17 mouse cellular contexts compared by ENCODE assay signal in genomic region chr7:3295321-3296110, GRCm38 (mm10). TPM values are rescaled to one million over a fixed set of nuclear protein-coding genes. Genes with fewer than 3 reads are reported as not detected.
DNase-seq lines count a peak whose midpoint lies in the region; ATAC-seq and TF ChIP-seq lines count a peak whose summit lies in the region.
"Had no signal": no experiment of that assay in that cellular context is flagged by ENCODE, and none has a peak within 500 bp of the region (broad histone marks: within the 10 kb centered on the region; RNA-seq: fewer than 3 reads in every experiment).

No protein-coding gene starts in this region.

- TF ChIP-seq POLR2A in spleen, adult 2 months (IDR thresholded peaks at IDR 0.05; ENCODE audit: low read depth, low read length) = no peak

- H3K36me3 ChIP-seq in heart, embryonic 13.5 days = peaks cover 72% of the 10 kb centered on the region
- peaks cover 13% of the 10 kb centered on the region for H3K36me3 ChIP-seq in spleen, adult 2 months (ENCODE audit: control insufficient read depth, insufficient read depth, low read length)
- peaks cover 51% of the 10 kb centered on the region for H3K36me3 ChIP-seq in neural tube, embryonic 15.5 days

- no peaks in the 10 kb centered on the region for H3K9me3 ChIP-seq in heart, embryonic 13.5 days
- no peaks in the 10 kb centered on the region for H3K9me3 ChIP-seq in neural tube, embryonic 15.5 days (replicated peaks)
- H3K9me3 ChIP-seq: hindbrain, embryonic 12.5 days; limb, embryonic 12.5 days had no signal

- DNase-seq in heart, postnatal 36 days = no peak
- DNase-seq in spleen, adult 2 months (ENCODE audit: low read depth in 1 of 2, low spot score in 2 of 2) = no peak
- DNase-seq in spleen, postnatal 36 days (ENCODE audit: low spot score in 2 of 2) = no peak
- no peak for DNase-seq in left cerebral cortex, adult 11 months (ENCODE audit: low spot score)
- DNase-seq in layer of hippocampus, adult 9-11 months = no peak
- DNase-seq: cerebellum, adult 2 months; kidney, adult 9 months; lung, postnatal 36 days; thymus, adult 2 months had no signal

- no peaks in the 10 kb centered on the region for H3K27me3 ChIP-seq in heart, embryonic 13.5 days (replicated peaks)
- H3K27me3 ChIP-seq in spleen, adult 2 months (ENCODE audit: control insufficient read depth, insufficient read depth, low read length) = no peaks in the 10 kb centered on the region
- H3K27me3 ChIP-seq in neural tube, embryonic 15.5 days (replicated peaks) = no peaks in the 10 kb centered on the region

- TF ChIP-seq CTCF in spleen, adult 2 months (IDR thresholded peaks at IDR 0.05; ENCODE audit: extremely low read depth, insufficient read depth, insufficient read length, insufficient replicate concordance) = no peak

- 74% methylated on average over 5 of the region's 5 CpGs for WGBS in heart, embryonic 13.5 days
- WGBS in spleen, adult 2 months = 44% methylated on average over 5 of the region's 5 CpGs
- WGBS in neural tube, embryonic 15.5 days = 89% methylated on average over 5 of the region's 5 CpGs

- no peak for ATAC-seq in heart, embryonic 13.5 days (ENCODE audit: extremely low read depth, insufficient number of reproducible peaks, low FRiP score, low TSS enrichment)
- ATAC-seq in megakaryocyte, adult 5-6 weeks (ENCODE audit: poor library complexity, severe bottlenecking) = peak; percentile 77
- no peak for ATAC-seq in neural tube, embryonic 15.5 days (ENCODE audit: low FRiP score)

- no peak overlapping the region for H3K4me3 ChIP-seq in heart, embryonic 13.5 days
- H3K4me3 ChIP-seq in spleen, adult 2 months (ENCODE audit: extremely low read depth, insufficient read depth, insufficient read length) = no peak overlapping the region
- H3K4me3 ChIP-seq in neural tube, embryonic 15.5 days (replicated peaks) = no peak overlapping the region
- H3K4me3 ChIP-seq: hindbrain, embryonic 12.5 days; limb, embryonic 12.5 days had no signal

- no peak overlapping the region for H3K27ac ChIP-seq in heart, embryonic 13.5 days (replicated peaks)
- H3K27ac ChIP-seq in spleen, adult 2 months (ENCODE audit: insufficient read depth, low read length) = peak overlapping the region; percentile 50; the same call in 1 of the 2 replicates
- H3K27ac ChIP-seq in neural tube, embryonic 15.5 days (replicated peaks) = no peak overlapping the region
- H3K27ac ChIP-seq: hindbrain, embryonic 12.5 days; limb, embryonic 12.5 days had no signal

- H3K4me2 ChIP-seq in heart, embryonic 13.5 days = peak overlapping the region; percentile 1
- H3K4me2 ChIP-seq in neural tube, embryonic 15.5 days = no peak overlapping the region
- H3K4me2 ChIP-seq: hindbrain, embryonic 12.5 days; limb, embryonic 12.5 days had no signal

- peaks cover 82% of the 10 kb centered on the region for H3K4me1 ChIP-seq in heart, embryonic 13.5 days
- H3K4me1 ChIP-seq in spleen, adult 2 months (ENCODE audit: control insufficient read depth, insufficient read depth, insufficient read length) = peaks cover 17% of the 10 kb centered on the region; the same call in 1 of the 2 replicates
- peaks cover 36% of the 10 kb centered on the region for H3K4me1 ChIP-seq in neural tube, embryonic 15.5 days

- H3K9ac ChIP-seq in heart, embryonic 13.5 days = no peak overlapping the region
- no peak overlapping the region for H3K9ac ChIP-seq in neural tube, embryonic 15.5 days (replicated peaks)
- H3K9ac ChIP-seq: hindbrain, embryonic 12.5 days; limb, embryonic 12.5 days had no signal

- intact Hi-C loops in heart, postnatal 36 days (cut with DNase I) = no loop called here

RNA-seq across cellular contexts. Expression of gene Prkcg, which starts 6.5 kb away (rescaled TPM):
- polyA plus RNA-seq in heart, embryonic 13.5 days (2015; fragmentation: Nextera tagmentation; extraction: Ambion mirVana) = 0.04 and 0.13 TPM in 2 replicates
- total RNA-seq in heart, postnatal 36 days (2021) = 1 to 10 TPM; 1.8 to 2.5 TPM
- 4.8 and 5.7 TPM in 2 replicates for polyA plus RNA-seq in spleen, adult 2 months (2012; rRNA removed)
- total RNA-seq in megakaryocyte, adult 5-6 weeks (2015) = 1.3 and 1.6 TPM in 2 replicates
- 0.81 and 0.92 TPM in 2 replicates for total RNA-seq in megakaryocyte, adult 5-6 weeks (2017)
- 1.3 and 1.4 TPM in 2 replicates for polyA plus RNA-seq in neural tube, embryonic 15.5 days (2015; fragmentation: Nextera tagmentation; extraction: Ambion mirVana)
- polyA plus RNA-seq: limb, embryonic 12.5 days had no signal

RNA-seq across cellular contexts. Expression of gene Myadm, which starts 6.6 kb away (rescaled TPM):
- 159 and 162 TPM in 2 replicates for polyA plus RNA-seq in heart, embryonic 13.5 days (2015; fragmentation: Nextera tagmentation; extraction: Ambion mirVana)
- 100 to 1,000 TPM; 160 to 162 TPM for total RNA-seq in heart, postnatal 36 days (2021)
- polyA plus RNA-seq in spleen, adult 2 months (2012; rRNA removed) = 126 and 181 TPM in 2 replicates
- 246 and 261 TPM in 2 replicates for total RNA-seq in megakaryocyte, adult 5-6 weeks (2015)
- total RNA-seq in megakaryocyte, adult 5-6 weeks (2017) = 75.7 and 78.5 TPM in 2 replicates
- 43.9 and 58.7 TPM in 2 replicates for polyA plus RNA-seq in neural tube, embryonic 15.5 days (2015; fragmentation: Nextera tagmentation; extraction: Ambion mirVana)

RNA-seq across cellular contexts. Expression of gene Cacng7, which starts 37.2 kb away (rescaled TPM):
- polyA plus RNA-seq in heart, embryonic 13.5 days (2015; fragmentation: Nextera tagmentation; extraction: Ambion mirVana) = 0.19 and 0.51 TPM in 2 replicates
- 1 to 10 TPM; 3.7 to 4.7 TPM for total RNA-seq in heart, postnatal 36 days (2021)
- 1.1 and 1.3 TPM in 2 replicates for polyA plus RNA-seq in spleen, adult 2 months (2012; rRNA removed)
- not detected in 2 replicates for total RNA-seq in megakaryocyte, adult 5-6 weeks (2015)
- total RNA-seq in megakaryocyte, adult 5-6 weeks (2017) = not detected in 2 replicates
- polyA plus RNA-seq in neural tube, embryonic 15.5 days (2015; fragmentation: Nextera tagmentation; extraction: Ambion mirVana) = 3.4 and 4.1 TPM in 2 replicates

RNA-seq across cellular contexts. Expression of gene Nlrp12, which starts 46.0 kb away (rescaled TPM):
- polyA plus RNA-seq in heart, embryonic 13.5 days (2015; fragmentation: Nextera tagmentation; extraction: Ambion mirVana) = not detected in 2 replicates
- total RNA-seq in heart, postnatal 36 days (2021) = not detected
- 0.46 and 0.63 TPM in 2 replicates for polyA plus RNA-seq in spleen, adult 2 months (2012; rRNA removed)
- total RNA-seq in megakaryocyte, adult 5-6 weeks (2015) = 3.9 and 4.0 TPM in 2 replicates
- 7.5 and 7.8 TPM in 2 replicates for total RNA-seq in megakaryocyte, adult 5-6 weeks (2017)
- polyA plus RNA-seq in neural tube, embryonic 15.5 days (2015; fragmentation: Nextera tagmentation; extraction: Ambion mirVana) = not detected in 2 replicates
- total RNA-seq: gastrocnemius, adult 8-10 months had no signal
- polyA plus RNA-seq: cerebellum, adult 2 months; embryonic facial prominence, embryonic 11.5 days; forebrain, embryonic 11.5 days; hindbrain, embryonic 12.5 days; limb, embryonic 12.5 days had no signal
